Comparison of ENCODE assay signal across 22 mouse cellular contexts in the genomic region with DNA sequence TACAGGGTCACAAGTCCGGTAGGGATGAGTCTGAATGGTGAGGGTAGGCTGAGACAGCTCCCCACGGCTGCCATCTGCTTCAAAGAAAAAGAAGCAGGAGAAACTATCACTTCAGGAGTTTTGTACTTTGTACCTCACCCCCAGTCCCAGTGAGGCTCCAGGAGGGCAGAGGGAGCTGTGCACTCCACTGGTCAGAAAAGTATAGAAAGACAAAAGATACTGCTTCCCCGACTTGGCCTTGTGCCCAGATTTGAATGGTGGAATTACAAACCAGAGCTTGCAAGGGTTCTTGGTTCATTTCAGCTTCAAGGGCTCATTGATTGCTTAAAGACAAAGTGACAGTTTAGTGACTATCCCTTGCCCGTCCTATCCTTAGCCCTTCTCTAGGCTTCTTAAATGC.
DNase-seq lines count a peak whose midpoint lies in the region; ATAC-seq lines count a peak whose summit lies in the region.
"Had no signal": no experiment of that assay in that cellular context is flagged by ENCODE, and none has a peak within 500 bp of the region (broad histone marks: within the 10 kb centered on the region; RNA-seq: fewer than 3 reads in every experiment).

No protein-coding gene starts in this region.

- H3K9ac ChIP-seq in kidney, embryonic 15.5 days = no peak overlapping the region
- H3K9ac ChIP-seq: embryonic facial prominence, embryonic 13.5 days; forebrain, postnatal 0 days; limb, embryonic 15.5 days; liver, embryonic 15.5 days; midbrain, embryonic 12.5 days; neural tube, embryonic 13.5 days had no signal

- H3K27me3 ChIP-seq in kidney, embryonic 15.5 days = no peaks in the 10 kb centered on the region
- H3K27me3 ChIP-seq: embryonic facial prominence, embryonic 13.5 days; liver, embryonic 15.5 days; midbrain, embryonic 12.5 days; neural tube, embryonic 13.5 days had no signal

- no peak overlapping the region for H3K27ac ChIP-seq in kidney, embryonic 15.5 days
- H3K27ac ChIP-seq: embryonic facial prominence, embryonic 13.5 days; hindbrain, embryonic 10.5 days; layer of hippocampus, adult 2 months; limb, embryonic 15.5 days; liver, embryonic 15.5 days; midbrain, embryonic 12.5 days; neural tube, embryonic 13.5 days had no signal

- WGBS in kidney, embryonic 15.5 days = 74% methylated on average over 4 of the region's 4 CpGs

- no peaks in the 10 kb centered on the region for H3K9me3 ChIP-seq in kidney, embryonic 15.5 days (replicated peaks)
- H3K9me3 ChIP-seq: embryonic facial prominence, embryonic 13.5 days; hindbrain, embryonic 10.5 days; limb, embryonic 15.5 days; liver, embryonic 15.5 days; midbrain, embryonic 12.5 days; neural tube, embryonic 13.5 days had no signal

- H3K36me3 ChIP-seq in kidney, embryonic 15.5 days = no peaks in the 10 kb centered on the region
- H3K36me3 ChIP-seq: embryonic facial prominence, embryonic 13.5 days; hindbrain, embryonic 10.5 days; limb, embryonic 15.5 days; liver, embryonic 15.5 days; midbrain, embryonic 12.5 days; neural tube, embryonic 13.5 days had no signal

- no peaks in the 10 kb centered on the region for H3K4me1 ChIP-seq in kidney, embryonic 15.5 days
- H3K4me1 ChIP-seq: hindbrain, embryonic 10.5 days; limb, embryonic 15.5 days; liver, embryonic 15.5 days; midbrain, embryonic 12.5 days had no signal

- H3K4me2 ChIP-seq in kidney, embryonic 15.5 days = no peak overlapping the region
- H3K4me2 ChIP-seq: embryonic facial prominence, embryonic 13.5 days; limb, embryonic 15.5 days; liver, embryonic 15.5 days; midbrain, embryonic 12.5 days; neural tube, embryonic 13.5 days had no signal

- peak; percentile 20 to 26 for DNase-seq in cerebellum, postnatal 10 days
- no peak for DNase-seq in cerebellum, adult 11-12 months
- no peak for DNase-seq in kidney, adult 18-20 months
- DNase-seq in NIH3T3 (ENCODE audit: low read depth) = peak; percentile 9
- DNase-seq in kidney, postnatal 25 days = peak; percentile 20 to 33
- no peak for DNase-seq in testis, postnatal 10 days (ENCODE audit: low spot score)
- no peak for DNase-seq in spleen, adult 18-20 months
- DNase-seq: adrenal gland, postnatal 25 days; forebrain, postnatal 0 days; layer of hippocampus, postnatal 36 days; lung, postnatal 10 days; right cerebral cortex, postnatal 25 days; thymus, postnatal 25 days had no signal

- no peak overlapping the region for H3K4me3 ChIP-seq in kidney, embryonic 15.5 days (replicated peaks)
- H3K4me3 ChIP-seq: embryonic facial prominence, embryonic 13.5 days; hindbrain, embryonic 10.5 days; layer of hippocampus, adult 2 months; limb, embryonic 15.5 days; liver, embryonic 15.5 days; midbrain, embryonic 12.5 days; neural tube, embryonic 13.5 days had no signal

- ATAC-seq in kidney, embryonic 15.5 days (replicated peaks; ENCODE audit: low FRiP score) = peak; percentile 15; the same call in 1 of the 2 replicates
- ATAC-seq: CD4-positive, CD25-positive, alpha-beta regulatory T cell, adult 4 months; forebrain, postnatal 0 days had no signal

Comparison
In these comparisons a context has a peak if more than half of its experiments do, and no peak if none do; other contexts are left out.
1. DNase-seq: peak in cerebellum, postnatal 10 days (2 of 2), NIH3T3 (single experiment) and kidney, postnatal 25 days (2 of 2); none in cerebellum, adult 11-12 months (single experiment), kidney, adult 18-20 months (single experiment), testis, postnatal 10 days (single experiment) and spleen, adult 18-20 months (0 of 2).